Mouse (Mus musculus): Measurements from ENCODE around the gene Mpped2. TPM values are rescaled to one million over a fixed set of nuclear protein-coding genes. Genes with fewer than 3 reads are reported as not detected.
A peak's percentile ranks its signal among the peaks of the same experiment; 100 is the strongest.

The Mpped2 gene
- total RNA-seq, 2 experiments from 2014 or later: 20.3 to 27.4 TPM

DNA sequence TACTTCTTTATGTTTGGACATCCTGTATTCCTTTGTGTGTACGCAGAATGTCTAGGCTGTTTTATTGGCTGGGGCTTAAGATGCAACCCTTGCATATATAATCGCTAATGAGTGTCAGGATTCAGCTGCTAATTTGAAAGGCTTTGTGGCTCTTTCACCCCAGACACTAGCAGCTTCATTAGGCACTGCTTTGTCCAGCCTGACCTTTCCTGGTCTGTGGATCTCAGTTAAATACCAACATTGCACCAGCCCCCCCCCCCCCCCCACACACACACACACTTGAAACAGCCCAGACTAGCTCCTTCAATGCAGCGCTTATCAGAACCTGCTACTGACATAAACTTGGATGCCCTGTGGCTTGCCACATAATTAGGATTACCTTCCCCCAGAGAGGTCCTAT lies 104.8 kb downstream of the Mpped2 start:
- no peak for DNase-seq

DNA sequence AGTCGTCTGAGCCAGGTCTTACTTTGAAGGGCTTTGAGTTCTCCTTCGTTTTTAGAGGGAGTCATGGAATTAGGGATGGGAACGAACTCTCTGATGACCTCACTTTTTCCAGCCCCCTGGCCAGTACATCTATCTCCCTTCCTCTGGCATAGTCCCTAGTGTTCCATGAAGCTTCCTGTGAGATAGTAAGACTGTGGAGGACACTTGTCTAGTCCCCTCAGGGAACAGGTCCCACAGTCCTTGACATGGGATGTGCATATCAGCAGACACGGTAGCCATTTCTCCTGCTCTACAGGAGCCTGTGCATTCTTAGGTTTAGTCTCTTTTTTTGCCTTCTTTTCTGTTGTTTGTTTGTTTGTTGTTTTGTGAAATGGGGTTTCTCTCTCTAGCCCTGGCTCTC lies 105.8 kb downstream of the Mpped2 start:
- DNase-seq: no peak

DNA sequence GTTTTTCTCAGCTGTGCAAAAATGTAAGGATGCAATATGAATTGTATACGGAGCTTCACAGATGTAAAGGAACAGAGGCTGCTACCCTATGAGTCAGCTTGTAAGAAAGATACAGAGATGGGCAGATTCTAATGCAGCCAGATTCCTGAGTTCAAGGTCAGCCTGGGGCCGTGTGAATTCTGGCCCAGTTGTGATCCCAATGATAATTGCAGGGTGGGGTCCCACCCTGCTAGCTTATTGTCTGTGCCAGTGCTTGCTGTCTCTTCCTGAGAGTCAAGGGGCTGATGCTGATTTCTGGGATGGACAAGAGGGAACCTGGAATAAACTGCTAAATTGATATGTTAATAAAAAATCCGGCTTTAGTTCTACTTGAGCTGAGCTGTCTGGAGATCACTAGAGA lies 122.8 kb downstream of the Mpped2 start:
- DNase-seq: no peak

GRCm38 (mm10) chr2:106821292-106821691 lies 128.2 kb downstream of the Mpped2 start:
- no peak for DNase-seq

DNA sequence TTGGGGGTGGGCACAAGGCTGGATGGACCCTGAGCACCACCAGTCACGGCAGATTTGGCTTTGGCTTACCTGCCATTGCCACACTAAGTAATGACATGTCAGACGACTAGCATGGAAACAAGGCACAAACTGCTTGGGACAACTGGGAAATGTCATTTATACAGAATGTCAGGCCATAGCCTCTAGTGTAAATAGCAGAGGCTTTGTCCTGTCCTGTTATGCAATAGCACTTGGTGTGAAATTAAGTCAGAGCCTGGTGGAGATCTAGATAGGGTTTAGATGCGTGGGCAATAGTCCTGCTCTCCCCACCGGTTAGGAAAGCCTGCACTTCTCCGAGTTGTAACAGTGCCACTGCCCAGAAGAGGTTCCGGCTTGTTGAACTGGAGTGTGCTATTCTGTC lies 128.8 kb downstream of the Mpped2 start:
- DNase-seq: no peak

- no peak for DNase-seq
Observed at GRCm38 (mm10) chr2:106822540-106822939, 129.5 kb downstream of the Mpped2 start.

DNA sequence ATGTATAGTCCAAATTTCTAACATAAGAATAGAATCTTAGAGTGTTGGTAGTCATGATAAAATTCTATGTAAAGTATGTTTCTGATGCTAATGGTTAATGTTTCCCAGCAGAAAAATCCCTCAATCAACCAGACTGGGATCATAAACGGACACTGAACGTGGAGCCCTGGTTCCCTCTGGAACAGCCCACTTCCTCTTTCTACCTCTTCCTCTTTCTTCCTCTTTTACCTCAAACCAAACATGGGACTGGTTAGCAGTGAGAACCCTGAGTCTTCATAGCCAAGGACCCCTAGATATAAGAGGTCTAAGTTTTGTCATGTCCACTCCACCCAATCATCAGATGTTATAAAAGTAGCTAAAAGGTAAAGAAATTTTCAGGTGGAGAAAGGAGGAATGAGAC lies 132.4 kb downstream of the Mpped2 start:
- DNase-seq: no peak

DNA sequence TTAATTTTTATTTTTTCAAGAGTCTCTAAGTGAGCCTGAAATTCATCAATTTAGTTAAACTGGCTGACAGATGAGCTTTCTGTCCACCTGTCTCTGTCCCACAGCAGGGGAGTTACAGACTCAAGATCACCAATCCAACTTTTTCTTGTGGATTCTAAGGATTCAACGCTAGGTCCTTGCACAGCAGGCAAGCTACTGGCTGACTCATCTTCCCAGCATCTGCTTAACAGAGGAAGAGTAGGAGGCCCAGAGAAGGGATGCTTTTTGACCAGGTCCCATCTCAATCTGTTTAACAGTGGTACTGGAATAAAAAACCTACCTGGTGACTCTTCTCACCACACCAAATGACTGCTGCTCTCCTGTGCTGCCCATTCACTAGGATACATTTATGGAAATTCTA lies 133.0 kb downstream of the Mpped2 start:
- no peak for DNase-seq

DNA sequence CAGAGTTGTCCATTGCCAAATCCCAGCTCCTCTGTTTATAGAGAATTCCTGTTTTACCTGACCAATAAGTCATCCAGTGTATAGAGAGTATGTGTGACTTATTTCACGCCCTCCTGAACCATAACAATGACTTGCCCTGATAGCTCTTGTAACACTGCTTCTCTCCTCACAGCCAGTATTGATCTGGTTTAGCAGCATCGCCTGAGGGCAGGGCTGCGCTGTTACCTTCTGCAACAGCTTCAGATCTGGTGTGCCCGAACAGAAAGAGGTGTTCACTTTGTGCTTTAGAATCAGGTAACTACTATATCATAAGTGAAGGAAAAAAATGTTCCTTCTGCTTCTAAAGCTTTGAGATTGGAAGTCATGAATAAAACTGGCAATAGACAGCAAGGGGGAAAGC lies 133.7 kb downstream of the Mpped2 start:
- DNase-seq: no peak

DNA sequence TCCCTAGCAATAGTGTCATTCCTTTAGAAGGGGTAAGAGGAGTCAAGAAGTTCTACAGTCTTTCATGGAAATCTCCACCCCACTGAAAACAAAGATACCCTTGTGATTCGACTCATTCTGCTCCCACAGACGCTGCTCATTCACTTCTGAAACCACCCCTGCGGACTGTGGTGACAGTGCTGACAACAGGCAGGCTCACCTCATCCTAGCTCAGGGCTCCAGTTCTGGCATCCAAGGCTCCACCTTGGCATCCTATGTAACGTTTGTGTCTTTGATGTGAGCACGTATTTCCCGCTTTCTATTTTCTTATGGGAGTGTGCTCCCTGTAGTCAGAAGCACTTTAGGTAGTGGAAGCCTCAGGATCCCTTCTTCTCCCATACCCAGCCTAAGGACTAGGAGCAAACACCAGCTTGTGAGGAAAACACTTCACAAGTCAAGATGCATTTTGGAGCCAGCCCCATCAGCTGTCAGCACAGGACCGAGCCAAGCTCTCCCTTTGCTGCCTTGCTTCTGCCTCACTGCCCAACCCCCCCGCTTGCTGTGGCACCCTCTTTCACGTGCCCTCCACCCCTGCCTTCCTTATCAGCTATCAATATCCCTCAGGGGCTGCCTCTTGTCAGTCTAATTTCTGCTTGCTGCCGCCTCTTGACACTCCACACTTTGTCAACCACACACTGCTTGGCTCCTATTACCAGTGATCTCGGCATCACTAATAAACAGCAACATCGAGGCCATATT lies 135.7 kb downstream of the Mpped2 start:
- DNase-seq: no peak

DNA sequence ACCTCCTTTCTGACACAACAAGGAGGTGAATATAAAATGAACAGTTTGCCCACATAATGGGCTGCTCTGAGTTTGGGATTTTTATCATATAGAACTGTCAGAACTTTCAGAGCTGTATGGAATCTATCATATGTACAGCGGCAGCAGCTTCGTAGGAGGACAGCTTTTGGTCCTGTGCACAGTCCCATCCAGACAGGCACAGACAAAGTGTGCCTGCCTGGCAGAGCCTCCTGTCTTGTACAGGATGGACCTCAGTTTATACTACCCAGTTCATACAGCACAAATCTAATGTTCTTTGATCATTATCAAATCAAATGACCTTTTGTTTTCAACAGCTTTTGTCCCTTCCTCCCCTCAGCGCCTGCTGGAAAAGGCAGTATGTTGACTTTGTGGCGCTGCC lies 136.4 kb downstream of the Mpped2 start:
- no peak for DNase-seq

- DNase-seq: no peak
Observed at GRCm38 (mm10) chr2:106832577-106832976, 139.5 kb downstream of the Mpped2 start.

GRCm38 (mm10) chr2:106833212-106833611 lies 140.1 kb downstream of the Mpped2 start:
- no peak for DNase-seq

DNA sequence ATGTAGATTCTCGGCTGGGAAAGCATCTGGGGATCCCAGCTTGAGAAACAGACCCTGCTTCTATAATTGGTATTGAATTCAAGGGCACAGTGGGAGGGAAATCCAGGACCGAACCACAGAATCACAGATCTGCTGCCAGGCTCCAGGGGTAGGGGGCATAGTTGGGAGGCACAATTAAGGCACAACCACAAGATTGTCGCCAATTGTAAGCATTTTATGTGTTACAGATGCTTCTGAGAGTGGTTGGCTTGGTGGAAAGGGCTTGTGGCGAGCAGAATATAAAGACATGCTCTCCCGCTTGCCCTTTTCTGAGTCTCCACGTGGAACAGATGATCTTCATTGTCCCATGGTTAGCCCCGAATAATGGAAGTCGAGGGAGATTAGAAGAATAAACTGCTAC lies 142.3 kb downstream of the Mpped2 start:
- DNase-seq: no peak

DNA sequence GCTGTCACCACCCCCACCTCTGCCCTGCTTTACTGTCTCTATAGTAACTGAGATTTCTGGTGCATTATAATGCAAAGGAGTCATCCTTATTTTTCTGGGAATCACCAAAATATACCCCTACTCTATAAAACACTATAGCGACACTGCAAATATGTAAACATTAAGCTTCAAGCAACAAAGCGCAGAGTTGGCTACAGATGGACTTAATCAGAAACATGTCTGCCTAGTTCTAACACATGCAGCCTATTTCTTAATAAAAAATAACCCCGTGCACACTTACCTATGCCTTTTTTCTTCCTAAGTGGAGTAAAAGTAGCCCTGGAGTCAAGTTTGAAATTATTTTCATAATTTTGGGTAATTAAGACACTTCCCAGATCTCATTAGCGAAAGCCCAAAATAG lies 144.2 kb downstream of the Mpped2 start:
- DNase-seq: no peak

GRCm38 (mm10) chr2:106844147-106844546 lies 151.1 kb downstream of the Mpped2 start:
- DNase-seq: no peak

DNA sequence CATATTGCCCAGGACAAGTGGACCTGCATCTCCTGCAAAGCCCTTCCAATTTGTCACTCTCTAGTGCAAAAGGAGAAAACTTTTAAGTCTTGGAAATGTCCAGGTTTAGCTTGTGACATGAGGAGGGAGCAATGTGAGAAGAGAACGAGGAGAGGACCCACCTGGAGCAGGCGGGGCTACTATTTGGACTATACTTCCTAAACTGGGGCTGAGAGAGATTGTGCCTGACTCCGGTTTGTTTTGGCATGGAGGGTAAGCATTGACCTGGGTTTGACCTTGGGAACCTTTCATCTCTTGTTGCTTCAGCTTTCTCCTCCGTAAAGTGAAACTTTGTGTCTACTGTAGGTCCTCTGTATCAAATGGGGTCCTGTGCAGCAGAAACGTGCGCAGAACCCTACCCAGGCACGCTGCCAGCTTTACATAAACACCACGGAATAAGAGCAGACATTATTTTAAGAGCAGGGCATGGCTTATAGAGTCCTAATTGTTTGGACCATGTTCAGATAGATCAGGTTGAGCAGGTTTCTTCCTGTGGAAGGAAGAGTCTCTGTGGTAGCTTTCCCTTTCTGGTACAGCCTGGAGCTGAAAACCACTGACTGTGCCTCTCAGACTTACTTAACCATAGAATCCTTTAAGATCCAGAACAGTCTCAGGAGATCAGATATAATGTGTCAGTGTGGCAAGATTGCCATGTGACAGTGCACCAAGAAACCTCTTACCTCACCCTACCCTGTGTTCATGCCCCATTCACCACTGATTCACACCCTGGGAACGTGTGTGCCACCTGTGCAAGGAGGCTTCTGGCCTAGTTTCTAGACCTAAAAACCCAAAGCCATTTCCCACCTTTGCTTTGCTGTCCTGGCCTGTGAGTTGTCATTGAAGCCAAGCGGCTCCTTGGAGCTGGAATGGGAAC lies 152.0 kb downstream of the Mpped2 start:
- DNase-seq: peak; percentile 16

- DNase-seq: no peak
Observed at GRCm38 (mm10) chr2:106846511-106846910, 153.4 kb downstream of the Mpped2 start.

- DNase-seq: no peak
Observed at GRCm38 (mm10) chr2:106849389-106849788, 156.3 kb downstream of the Mpped2 start.

GRCm38 (mm10) chr2:106851515-106851914 lies 158.4 kb downstream of the Mpped2 start:
- no peak for DNase-seq

DNA sequence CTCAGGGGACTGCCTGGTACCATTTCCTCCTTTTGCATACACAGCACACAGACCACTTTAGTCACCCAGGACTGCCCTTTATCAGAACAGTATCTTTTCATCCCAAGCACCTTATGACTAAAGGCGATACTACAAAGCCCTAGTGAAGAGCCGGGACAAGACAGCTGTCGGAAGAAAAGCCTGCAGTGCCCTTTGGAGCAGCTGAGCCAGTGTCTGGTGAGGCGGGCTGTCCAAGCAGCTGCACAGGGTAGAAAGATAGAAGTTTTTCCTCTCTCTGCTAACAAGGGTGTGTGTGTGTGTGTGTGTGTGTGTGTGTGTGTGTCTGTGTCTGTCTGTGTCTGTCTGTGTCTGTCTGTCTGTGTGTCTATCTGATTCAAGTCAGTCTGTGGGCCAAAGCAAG lies 161.1 kb downstream of the Mpped2 start:
- no peak for DNase-seq

- no peak for DNase-seq
Observed at GRCm38 (mm10) chr2:106854758-106855157, 161.7 kb downstream of the Mpped2 start.

- no peak for DNase-seq
Observed at GRCm38 (mm10) chr2:106855184-106855583, 162.1 kb downstream of the Mpped2 start.
